Mouse (Mus musculus) kidney, adult 2 months (tissue): Measurements from ENCODE around the gene Kcnj11. TPM values are rescaled to one million over a fixed set of nuclear protein-coding genes. Genes with fewer than 3 reads are reported as not detected.

Source experiments
- DNase-seq: peaks from one replicate; pipeline ENCODE4 v3.0.0; 2021
- H3K27ac ChIP-seq: fragments of 200-500 bp; 2 replicates; pipeline ENCODE4 v1.5.1; 2012; ENCODE audit warnings: low read depth, low read length, control low read depth, inconsistent platforms; ENCODE audit not compliant: insufficient read depth
- H3K27me3 ChIP-seq: fragments of 200-500 bp; replicated peaks from 2 replicates; pipeline ENCODE4 v1.6.1; 2012; ENCODE audit warnings: mild to moderate bottlenecking, moderate library complexity, low read length, inconsistent platforms; ENCODE audit not compliant: control insufficient read depth, insufficient read depth
- H3K36me3 ChIP-seq: fragments of 200-500 bp; 2 replicates; pipeline ENCODE4 v1.6.1; 2012; ENCODE audit warnings: mild to moderate bottlenecking, moderate library complexity, low read length, inconsistent platforms; ENCODE audit not compliant: control insufficient read depth, insufficient read depth
- H3K4me1 ChIP-seq: fragments of 200-500 bp; 2 replicates; pipeline ENCODE4 v1.6.1; 2011; ENCODE audit warnings: low read length; ENCODE audit not compliant: control insufficient read depth, insufficient read depth
- H3K4me3 ChIP-seq: fragments of 200-500 bp; 2 replicates; pipeline ENCODE4 v1.5.1; 2011; ENCODE audit warnings: mild to moderate bottlenecking, low read depth, low read length, control low read depth; ENCODE audit not compliant: insufficient read depth
- CTCF ChIP-seq: fragments of 200-500 bp; conservative IDR thresholded peaks from 2 replicates; pipeline ENCODE4 v1.5.1; 2011; ENCODE audit warnings: low read depth, mild to moderate bottlenecking, control low read depth, low read length, moderate library complexity, mixed read lengths; ENCODE audit not compliant: insufficient read depth, insufficient read length
- POLR2A ChIP-seq: fragments of 200-500 bp; IDR thresholded peaks from one replicate; pipeline ENCODE4 v1.6.1; 2011; ENCODE audit warnings: low read depth, low read length, control low read depth
- WGBS: fragments of 180-500 bp; shearing (Covaris S2); methylation state at CpG from one replicate; pipeline ENCODE4 v1.1.7; 2018; 5-methylcytosine and 5-hydroxymethylcytosine counted together
- polyA plus RNA-seq: library from polyadenylated mRNA; depleted of rRNA; stranded (reverse); fragments of >200 nt; gene quantifications from 2 replicates; pipeline ENCODE4 v1.2.3, GENCODE M21; 2012

The Kcnj11 gene
- polyA plus RNA-seq, 1 experiment = 1.7 TPM

- Histone ChIP-seq H3K4me1 (no peaks in the 10 kb centered on the region), H3K36me3 (no peaks in the 10 kb centered on the region), H3K27ac (no peak overlapping the region), H3K27me3 (no peaks in the 10 kb centered on the region), H3K4me3 (no peak overlapping the region)
- 0% methylated on average over 4 of the region's 4 CpGs for WGBS
- TF ChIP-seq POLR2A = no peak
- peak; percentile 92 for TF ChIP-seq CTCF
- DNase-seq = peak; percentile 60
Measured at GRCm38 (mm10) chr7:46096136-46096535, 4.4 kb downstream of the Kcnj11 start.

DNA sequence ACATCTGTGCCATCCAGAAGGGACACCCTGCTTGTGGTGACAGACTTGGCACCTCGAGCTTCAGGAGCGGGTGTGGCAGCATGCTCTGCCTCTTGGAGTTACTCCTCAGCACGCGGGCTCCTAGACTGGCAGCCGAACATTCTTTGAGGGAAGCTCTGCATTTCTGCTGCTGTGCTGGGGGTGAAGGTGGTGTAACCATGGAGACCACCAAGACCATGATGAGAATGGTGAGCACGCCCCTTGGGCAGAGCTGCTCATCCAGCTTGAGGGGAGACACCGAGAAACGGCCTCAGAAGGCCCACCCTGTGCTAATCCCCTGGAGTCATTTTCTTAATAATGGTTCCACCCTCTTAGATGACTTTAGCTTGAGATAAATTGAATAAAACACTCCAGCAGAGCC, 7.8 kb downstream of the Kcnj11 start:
- H3K4me3 ChIP-seq = no peak overlapping the region
- DNase-seq = no peak
- H3K27me3 ChIP-seq = no peaks in the 10 kb centered on the region
- no peak for TF ChIP-seq POLR2A
- TF ChIP-seq CTCF = no peak
- H3K4me1 ChIP-seq = no peaks in the 10 kb centered on the region
- WGBS = 67% methylated on average over 8 of the region's 8 CpGs
- H3K27ac ChIP-seq = no peak overlapping the region
- H3K36me3 ChIP-seq = no peaks in the 10 kb centered on the region

DNA sequence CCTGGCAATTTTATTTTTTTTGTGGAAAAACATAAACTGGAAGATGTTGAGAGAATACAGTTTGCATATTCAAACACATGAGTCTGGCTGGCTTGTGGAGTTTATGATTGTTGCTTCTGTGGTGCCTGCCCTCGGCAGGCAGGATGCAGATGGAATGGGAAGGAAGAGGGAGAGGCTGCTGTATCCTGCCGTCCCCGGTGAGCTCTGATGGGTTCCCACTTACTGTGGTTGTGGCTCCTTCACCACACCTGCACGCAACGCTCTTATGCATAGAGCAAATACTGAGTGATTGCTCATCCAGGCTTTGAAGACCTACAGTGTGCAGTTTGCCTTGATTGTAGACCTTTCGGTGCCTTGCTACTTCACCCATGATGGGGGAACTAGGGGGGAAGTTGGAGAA, 12.3 kb downstream of the Kcnj11 start:
- H3K4me1 ChIP-seq = no peaks in the 10 kb centered on the region
- no peak overlapping the region for H3K4me3 ChIP-seq
- no peak for DNase-seq
- TF ChIP-seq CTCF (no peak), POLR2A (no peak)
- H3K27ac ChIP-seq = no peak overlapping the region
- WGBS = 75% methylated on average over 6 of the region's 6 CpGs
- no peaks in the 10 kb centered on the region for H3K27me3 ChIP-seq
- no peaks in the 10 kb centered on the region for H3K36me3 ChIP-seq

DNA sequence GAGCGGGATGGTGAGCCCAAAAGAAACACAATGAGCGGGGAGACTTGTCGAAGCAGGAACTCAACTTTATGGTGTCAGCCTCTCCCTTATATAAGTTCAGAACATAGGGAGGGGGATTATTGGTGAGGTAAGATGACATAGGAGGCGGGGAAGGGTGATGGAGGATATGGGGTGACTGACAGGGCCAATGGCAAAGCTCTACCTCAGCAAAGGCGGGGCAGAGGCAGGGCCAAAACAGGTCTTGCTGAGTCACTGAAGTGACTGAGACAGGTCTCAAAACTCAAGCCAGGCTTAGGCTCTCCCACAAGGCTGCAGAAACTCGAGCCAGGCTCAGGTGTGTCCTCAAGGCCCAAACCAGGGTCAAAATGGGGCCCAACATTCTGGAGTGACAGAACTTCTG, 14.2 kb downstream of the Kcnj11 start:
- TF ChIP-seq POLR2A (no peak), CTCF (no peak)
- no peaks in the 10 kb centered on the region for H3K4me1 ChIP-seq
- no peaks in the 10 kb centered on the region; the same call in 1 of the 2 replicates for H3K36me3 ChIP-seq
- H3K4me3 ChIP-seq = no peak overlapping the region
- WGBS = 92% methylated on average over 6 of the region's 6 CpGs
- no peak overlapping the region for H3K27ac ChIP-seq
- H3K27me3 ChIP-seq = no peaks in the 10 kb centered on the region
- DNase-seq = no peak

- no peaks in the 10 kb centered on the region; the same call in 1 of the 2 replicates for H3K36me3 ChIP-seq
- no peak overlapping the region for H3K4me3 ChIP-seq
- no peaks in the 10 kb centered on the region for H3K4me1 ChIP-seq
- DNase-seq = peak; percentile 18
- 47% methylated on average over 16 of the region's 16 CpGs for WGBS
- H3K27me3 ChIP-seq = no peaks in the 10 kb centered on the region
- no peak for TF ChIP-seq POLR2A
- H3K27ac ChIP-seq = no peak overlapping the region
Measured at GRCm38 (mm10) chr7:46084839-46085513, 15.6 kb downstream of the Kcnj11 start.

- Histone ChIP-seq H3K4me3 (no peak overlapping the region), H3K4me1 (no peaks in the 10 kb centered on the region), H3K27ac (no peak overlapping the region), H3K27me3 (no peaks in the 10 kb centered on the region), H3K36me3 (no peaks in the 10 kb centered on the region; the same call in 1 of the 2 replicates)
- 82% methylated on average over 10 of the region's 10 CpGs for WGBS
- no peak for DNase-seq
- TF ChIP-seq POLR2A (no peak), CTCF (no peak)
Measured at GRCm38 (mm10) chr7:46084024-46084423, 16.5 kb downstream of the Kcnj11 start.

DNA sequence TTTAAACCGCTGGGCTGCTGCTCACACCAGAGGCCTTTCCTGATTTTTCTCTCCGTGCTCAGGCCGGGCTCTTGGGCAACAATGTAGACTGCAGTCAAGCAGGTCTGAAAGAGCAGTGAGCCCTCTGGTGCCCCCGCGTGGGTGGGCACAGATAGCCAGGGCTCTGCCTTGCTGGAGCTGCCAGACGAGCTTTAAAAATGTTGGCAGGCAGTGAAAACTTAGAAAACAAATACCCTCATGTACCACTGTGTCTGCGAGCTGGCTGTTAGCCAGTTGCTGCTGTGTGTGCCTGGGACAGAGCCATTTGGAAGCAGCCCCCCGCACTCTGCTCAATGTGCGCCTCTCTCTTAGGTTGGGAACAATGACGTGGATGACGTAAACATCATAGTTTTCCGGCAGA, 22.9 kb downstream of the Kcnj11 start:
- Histone ChIP-seq H3K4me3 (no peak overlapping the region), H3K4me1 (peaks cover 2% of the 10 kb centered on the region; the same call in 1 of the 2 replicates), H3K36me3 (no peaks in the 10 kb centered on the region; the same call in 1 of the 2 replicates), H3K27me3 (no peaks in the 10 kb centered on the region), H3K27ac (no peak overlapping the region)
- no peak for DNase-seq
- TF ChIP-seq CTCF = no peak
- TF ChIP-seq POLR2A = no peak
- 84% methylated on average over 12 of the region's 12 CpGs for WGBS
